Mouse (Mus musculus): Measurements from ENCODE around the gene Cpne7.

DNA sequence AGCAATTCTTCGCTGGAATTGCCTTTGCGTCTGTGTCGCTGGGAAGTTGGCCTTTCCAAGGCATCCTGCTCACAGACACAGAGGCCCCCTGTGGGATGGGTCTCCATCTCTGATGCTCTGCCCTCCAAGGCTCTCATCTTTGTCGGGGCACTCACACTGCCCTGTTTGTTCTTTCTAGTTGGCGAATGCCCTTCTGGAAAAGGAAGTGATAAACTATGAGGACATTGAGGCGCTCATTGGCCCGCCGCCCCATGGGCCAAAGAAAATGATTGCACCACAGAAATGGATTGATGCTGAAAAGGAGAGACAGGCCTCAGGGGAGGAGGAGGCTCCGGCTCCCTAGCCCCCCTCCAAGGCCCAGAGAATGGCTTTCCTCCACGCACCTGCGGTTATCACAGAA, 20.0 kb upstream of the Cpne7 start:
- TF ChIP-seq POLR2A (IDR thresholded peaks at IDR 0.05; ENCODE audit: insufficient read depth, low read length) (no peak), CTCF (IDR thresholded peaks at IDR 0.05; ENCODE audit: low read depth, low read length) (no peak)

Data from ES-Bruce4 (cell line).